Mouse (Mus musculus) neural tube, embryonic 11.5 days (tissue): Measurements from ENCODE around the gene Ly6g6c. TPM values are rescaled to one million over a fixed set of nuclear protein-coding genes. Genes with fewer than 3 reads are reported as not detected.

Experiments used
- ATAC-seq: fragments of 200-750 bp; cut with Nextera tagmentation; 2 replicates; pipeline ENCODE4 v1.8.0; 2017; ENCODE audit warnings: moderate number of reproducible peaks, mild to moderate bottlenecking, moderate TSS enrichment, moderate library complexity; ENCODE audit not compliant: insufficient read depth, low FRiP score, low TSS enrichment
- DNase-seq: peaks from one replicate; pipeline ENCODE4 v3.0.0-alpha.2; 2015; ENCODE audit warnings: low spot score
- H3K27ac ChIP-seq: fragments of 300-500 bp; sonication (generic); 2 replicates; pipeline ENCODE4 v1.5.1; 2014; ENCODE audit warnings: low read depth, mild to moderate bottlenecking, low read length
- H3K27me3 ChIP-seq: fragments of 300-500 bp; sonication (generic); 2 replicates; pipeline ENCODE4 v1.6.1; 2014; ENCODE audit warnings: mild to moderate bottlenecking, low read length, mixed read lengths; ENCODE audit not compliant: control insufficient read depth, insufficient read depth
- H3K36me3 ChIP-seq: fragments of 300-500 bp; sonication (generic); 2 replicates; pipeline ENCODE4 v1.6.1; 2014; ENCODE audit warnings: mild to moderate bottlenecking, low read length, moderate library complexity, mixed read lengths; ENCODE audit not compliant: control insufficient read depth, insufficient read depth
- H3K4me1 ChIP-seq: fragments of 300-500 bp; sonication (generic); 2 replicates; pipeline ENCODE4 v1.6.1; 2014; ENCODE audit warnings: low read length, mixed read lengths; ENCODE audit not compliant: control insufficient read depth, insufficient read depth
- H3K4me2 ChIP-seq: fragments of 300-500 bp; sonication (generic); 2 replicates; pipeline ENCODE4 v1.6.1; 2014; ENCODE audit warnings: low read depth, mild to moderate bottlenecking, moderate library complexity
- H3K4me3 ChIP-seq: fragments of 300-500 bp; sonication (generic); 2 replicates; pipeline ENCODE4 v1.5.1; 2014; ENCODE audit warnings: low read depth, low read length
- H3K9ac ChIP-seq: fragments of 300-500 bp; sonication (generic); 2 replicates; pipeline ENCODE4 v1.6.1; 2014; ENCODE audit warnings: mild to moderate bottlenecking, low read length
- H3K9me3 ChIP-seq: fragments of 300-500 bp; sonication (generic); 2 replicates; pipeline ENCODE4 v1.6.1; 2016; ENCODE audit warnings: low read length; ENCODE audit not compliant: control insufficient read depth
- whole genome bisulfite sequencing: fragments of 180-500 bp; shearing (Covaris S2); extraction: QIAGEN DNeasy Blood & Tissue Kit; methylation state at CpG from one replicate; pipeline ENCODE4 v1.1.7; 2014; 5-methylcytosine and 5-hydroxymethylcytosine counted together
- polyA plus RNA-seq: library from polyadenylated mRNA; unstranded; fragments of >200 nt; fragmentation: Nextera tagmentation; extraction: Ambion mirVana; gene quantifications from 2 replicates; pipeline ENCODE4 v1.2.1, GENCODE M21; 2014

The Ly6g6c gene
- polyA plus RNA-seq, 1 experiment from 2014 or later: not detected

- ATAC-seq (no peak), DNase-seq (no peak)
- Histone ChIP-seq H3K4me2 (no peak overlapping the region), H3K27me3 (no peaks in the 10 kb centered on the region), H3K9me3 (no peaks in the 10 kb centered on the region), H3K4me3 (no peak overlapping the region), H3K27ac (no peak overlapping the region), H3K9ac (no peak overlapping the region), H3K4me1 (no peaks in the 10 kb centered on the region), H3K36me3 (no peaks in the 10 kb centered on the region)
- 74% methylated on average over 6 of the region's 6 CpGs for WGBS
These were observed 43.2 kb upstream of the Ly6g6c start for GRCm38 (mm10) chr17:35021842-35022477.

- ATAC-seq (no peak), DNase-seq (no peak)
- Histone ChIP-seq H3K4me1 (no peaks in the 10 kb centered on the region), H3K4me3 (no peak overlapping the region), H3K4me2 (no peak overlapping the region), H3K9me3 (no peaks in the 10 kb centered on the region), H3K9ac (no peak overlapping the region), H3K27ac (no peak overlapping the region), H3K36me3 (no peaks in the 10 kb centered on the region), H3K27me3 (no peaks in the 10 kb centered on the region)
- WGBS: 94% methylated on average over 8 of the region's 8 CpGs
These were observed 42.6 kb upstream of the Ly6g6c start for GRCm38 (mm10) chr17:35022541-35023060.

DNA sequence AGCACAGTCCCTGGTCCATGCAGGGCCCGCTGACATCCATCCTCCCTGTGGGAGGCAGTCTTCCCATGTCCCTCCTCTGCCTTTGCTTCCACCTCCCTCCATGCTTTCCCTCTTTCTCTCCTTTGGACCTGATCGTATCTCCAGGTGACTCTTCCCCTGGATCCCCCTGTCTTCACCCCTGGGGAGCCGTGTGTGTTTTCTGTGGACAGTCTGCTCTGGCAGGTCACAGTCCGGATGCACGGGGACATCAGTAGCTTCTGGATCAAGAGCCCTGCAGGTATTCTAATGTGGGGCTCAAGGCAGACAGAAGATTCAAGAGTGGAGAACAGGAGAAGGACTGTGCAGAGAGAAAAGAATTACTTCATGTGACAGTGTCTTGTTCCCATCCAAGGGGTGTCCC is 42.0 kb upstream of the Ly6g6c start:
- Histone ChIP-seq H3K9me3 (no peaks in the 10 kb centered on the region), H3K4me3 (no peak overlapping the region), H3K27ac (no peak overlapping the region), H3K4me1 (0 out of 2 replicates have a peak, but pooled peaks cover 2% of the 10 kb centered on the region), H3K9ac (no peak overlapping the region), H3K4me2 (no peak overlapping the region), H3K36me3 (no peaks in the 10 kb centered on the region), H3K27me3 (no peaks in the 10 kb centered on the region)
- 84% methylated on average over 5 of the region's 5 CpGs for WGBS
- DNase-seq (no peak), ATAC-seq (no peak)

- ATAC-seq: no peak
- Histone ChIP-seq H3K4me3 (no peak overlapping the region), H3K4me2 (no peak overlapping the region), H3K36me3 (no peaks in the 10 kb centered on the region), H3K9ac (no peak overlapping the region; the same call in 1 of the 2 replicates), H3K4me1 (0 out of 2 replicates have a peak, but pooled peaks cover 2% of the 10 kb centered on the region), H3K27me3 (no peaks in the 10 kb centered on the region), H3K9me3 (no peaks in the 10 kb centered on the region), H3K27ac (no peak overlapping the region)
- no peak for DNase-seq
- WGBS: 88% methylated on average over 4 of the region's 4 CpGs
These were observed 41.4 kb upstream of the Ly6g6c start for GRCm38 (mm10) chr17:35023756-35024155.

DNA sequence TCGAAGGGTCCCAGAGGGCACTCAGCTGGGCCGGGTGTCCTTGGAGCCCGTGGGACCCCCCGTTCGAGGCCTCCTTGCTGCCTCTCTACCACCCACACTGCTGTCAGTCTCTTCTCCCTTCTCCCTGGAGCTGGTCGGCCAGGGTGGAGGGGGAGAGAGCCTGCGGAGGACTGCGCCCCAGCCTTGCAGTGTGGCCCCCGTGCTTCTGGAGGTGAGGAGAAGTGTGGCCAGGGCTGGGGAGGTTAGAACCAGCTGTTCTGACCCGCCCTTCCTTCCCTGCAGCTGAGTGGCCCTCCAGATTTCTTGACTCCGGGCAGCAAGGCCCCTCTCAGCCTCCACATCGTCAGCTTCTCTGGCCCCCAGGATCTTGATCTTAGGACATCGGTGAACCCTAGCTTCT is 40.9 kb upstream of the Ly6g6c start:
- Histone ChIP-seq H3K9me3 (no peaks in the 10 kb centered on the region), H3K27me3 (no peaks in the 10 kb centered on the region), H3K4me1 (0 out of 2 replicates have a peak, but pooled peaks cover 2% of the 10 kb centered on the region), H3K36me3 (no peaks in the 10 kb centered on the region), H3K9ac (no peak overlapping the region), H3K27ac (no peak overlapping the region), H3K4me2 (no peak overlapping the region), H3K4me3 (no peak overlapping the region)
- no peak for ATAC-seq
- 84% methylated on average over 13 of the region's 13 CpGs for WGBS
- no peak for DNase-seq

DNA sequence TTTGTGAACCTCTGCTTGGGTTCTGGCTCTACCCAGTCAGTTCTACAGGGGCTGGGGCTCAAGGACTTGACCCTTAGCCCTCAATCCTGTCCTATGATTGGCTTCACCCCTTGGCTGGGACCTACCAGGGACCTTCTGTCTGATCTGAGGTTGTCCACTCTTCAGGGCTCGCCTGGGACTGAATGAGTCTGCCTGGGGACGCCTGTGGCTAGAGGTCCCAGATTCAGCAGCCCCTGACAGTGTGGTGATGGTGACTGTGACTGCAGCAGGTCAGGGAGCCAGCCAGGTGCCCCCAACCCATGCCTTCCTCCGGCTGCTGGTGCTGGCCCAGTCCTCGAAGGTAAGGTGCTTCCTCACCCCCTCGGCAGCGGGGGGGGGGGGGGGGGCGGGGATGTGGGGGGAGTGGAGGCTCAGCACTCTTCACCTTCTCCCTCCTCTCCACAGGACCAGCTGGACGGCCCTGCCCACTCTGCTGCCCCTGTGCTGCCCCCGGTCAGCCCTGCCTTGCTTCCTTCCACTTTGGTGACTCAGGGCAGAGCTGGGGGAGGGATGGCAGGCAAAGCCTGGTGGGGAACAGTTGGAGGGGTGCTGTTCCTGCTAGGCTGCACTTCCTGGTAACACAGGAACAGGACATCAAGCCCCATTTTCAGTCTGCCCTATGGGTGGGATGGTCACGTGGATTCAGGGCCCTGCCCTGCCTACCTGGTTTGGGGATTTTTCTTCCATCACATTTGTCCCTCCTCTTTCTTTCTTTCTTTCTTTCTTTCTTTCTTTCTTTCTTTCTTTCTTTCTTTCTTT is 40.3 kb upstream of the Ly6g6c start:
- H3K36me3 ChIP-seq: no peaks in the 10 kb centered on the region
- 66% methylated on average over 6 of the region's 10 CpGs for WGBS
- no peak overlapping the region for H3K27ac ChIP-seq
- H3K27me3 ChIP-seq: no peaks in the 10 kb centered on the region
- H3K9ac ChIP-seq: no peak overlapping the region
- no peak overlapping the region for H3K4me2 ChIP-seq
- peaks cover 2% of the 10 kb centered on the region; the same call in 1 of the 2 replicates for H3K4me1 ChIP-seq
- ATAC-seq (no peak), DNase-seq (no peak)
- H3K9me3 ChIP-seq: no peaks in the 10 kb centered on the region
- no peak overlapping the region for H3K4me3 ChIP-seq

- DNase-seq (no peak), ATAC-seq (no peak)
- Histone ChIP-seq H3K9ac (no peak overlapping the region), H3K4me2 (no peak overlapping the region), H3K4me1 (peaks cover 2% of the 10 kb centered on the region; the same call in 1 of the 2 replicates), H3K4me3 (no peak overlapping the region), H3K9me3 (no peaks in the 10 kb centered on the region), H3K27me3 (no peaks in the 10 kb centered on the region), H3K27ac (no peak overlapping the region), H3K36me3 (no peaks in the 10 kb centered on the region)
- 87% methylated on average over 5 of the region's 5 CpGs for WGBS
These were observed 39.0 kb upstream of the Ly6g6c start for GRCm38 (mm10) chr17:35026206-35026605.

GRCm38 (mm10) chr17:35027277-35028068 is 37.7 kb upstream of the Ly6g6c start, which contains the start of gene Sapcd1:
Gene Sapcd1, minus strand, starts transcription at chr17:35028016.
- Histone ChIP-seq H3K9ac (peak within 1 kb of the TSS; percentile 50), H3K27me3 (no peaks in the 10 kb centered on the region), H3K9me3 (no peaks in the 10 kb centered on the region), H3K4me3 (no peak within 1 kb of the TSS), H3K36me3 (no peaks in the 10 kb centered on the region), H3K4me2 (peak within 1 kb of the TSS; percentile 20; the same call in 1 of the 2 replicates), H3K27ac (peak within 1 kb of the TSS; percentile 53), H3K4me1 (peaks cover 2% of the 10 kb centered on the region; the same call in 1 of the 2 replicates)
- ATAC-seq (peak; percentile 56; the same call in 1 of the 2 replicates), DNase-seq (peak; percentile 41)
- WGBS: 24% methylated on average over 13 of the region's 13 CpGs
